Mouse (Mus musculus) intestine, embryonic 16.5 days (tissue): Measurements from ENCODE around the gene Rbm46. TPM values are rescaled to one million over a fixed set of nuclear protein-coding genes. Genes with fewer than 3 reads are reported as not detected.

ENCODE experiments used
- ATAC-seq: fragments of 200-750 bp; cut with Nextera tagmentation; 2 replicates; pipeline ENCODE4 v1.8.0; 2017; ENCODE audit warnings: moderate TSS enrichment, moderate library complexity
- H3K27ac ChIP-seq: fragments of 300-500 bp; sonication (generic); 2 replicates; pipeline ENCODE4 v1.5.1; 2014; ENCODE audit warnings: mild to moderate bottlenecking, low read length
- H3K27me3 ChIP-seq: fragments of 300-500 bp; sonication (generic); replicated peaks from 2 replicates; pipeline ENCODE4 v1.6.1; 2014; ENCODE audit warnings: low read length, control low read depth, mixed read lengths; ENCODE audit not compliant: control insufficient read depth, insufficient read depth
- H3K36me3 ChIP-seq: fragments of 300-500 bp; sonication (generic); 2 replicates; pipeline ENCODE4 v1.6.1; 2014; ENCODE audit warnings: low read length, control low read depth; ENCODE audit not compliant: control insufficient read depth, insufficient read depth
- H3K4me1 ChIP-seq: fragments of 300-500 bp; sonication (generic); 2 replicates; pipeline ENCODE4 v1.6.1; 2014; ENCODE audit warnings: low read length, control low read depth, mixed read lengths; ENCODE audit not compliant: control insufficient read depth, insufficient read depth
- H3K4me2 ChIP-seq: fragments of 300-500 bp; sonication (generic); 2 replicates; pipeline ENCODE4 v1.6.1; 2014; ENCODE audit warnings: low read depth, low read length, control low read depth
- H3K4me3 ChIP-seq: fragments of 300-500 bp; sonication (generic); 2 replicates; pipeline ENCODE4 v1.5.1; 2014; ENCODE audit warnings: mild to moderate bottlenecking, low read length
- H3K9ac ChIP-seq: fragments of 300-500 bp; sonication (generic); 2 replicates; pipeline ENCODE4 v1.6.1; 2014; ENCODE audit warnings: low read depth, low read length
- H3K9me3 ChIP-seq: fragments of 300-500 bp; sonication (generic); 2 replicates; pipeline ENCODE4 v1.6.1; 2016; ENCODE audit warnings: low read length, control low read depth; ENCODE audit not compliant: control insufficient read depth
- WGBS: fragments of 180-500 bp; shearing (Covaris S2); extraction: QIAGEN DNeasy Blood & Tissue Kit; methylation state at CpG from one replicate; pipeline ENCODE4 v1.1.7; 2014; 5-methylcytosine and 5-hydroxymethylcytosine counted together
- polyA plus RNA-seq: library from polyadenylated mRNA; unstranded; fragments of >200 nt; fragmentation: Nextera tagmentation; extraction: Ambion mirVana; gene quantifications from 2 replicates; pipeline ENCODE4 v1.2.1, GENCODE M21; 2015

The Rbm46 gene
- polyA plus RNA-seq, 1 experiment from 2014 or later: 5.4 TPM

- ATAC-seq: peak; percentile 45
- 23% methylated on average over 69 of the region's 69 CpGs for WGBS
- Histone ChIP-seq H3K9ac (peak overlapping the region; percentile 57), H3K4me2 (peak overlapping the region; percentile 82), H3K27ac (no peak overlapping the region), H3K4me1 (0 out of 2 replicates have a peak, but pooled peaks cover 7% of the 10 kb centered on the region), H3K36me3 (no peaks in the 10 kb centered on the region), H3K4me3 (peak overlapping the region; percentile 52), H3K9me3 (peaks cover 5% of the 10 kb centered on the region), H3K27me3 (peaks cover 15% of the 10 kb centered on the region)
Observed at GRCm38 (mm10) chr3:82875671-82876371, 462 bp downstream of the Rbm46 start.

GRCm38 (mm10) chr3:82857414-82858077, 18.7 kb downstream of the Rbm46 start:
- 24% methylated on average over 4 of the region's 4 CpGs for WGBS
- H3K9me3 ChIP-seq: no peaks in the 10 kb centered on the region
- no peak overlapping the region for H3K27ac ChIP-seq
- H3K4me2 ChIP-seq: no peak overlapping the region
- no peak overlapping the region for H3K9ac ChIP-seq
- H3K27me3 ChIP-seq: no peaks in the 10 kb centered on the region
- no peak for ATAC-seq
- no peaks in the 10 kb centered on the region for H3K4me1 ChIP-seq
- no peak overlapping the region for H3K4me3 ChIP-seq
- H3K36me3 ChIP-seq: no peaks in the 10 kb centered on the region

- ATAC-seq: no peak
- H3K4me2 ChIP-seq: no peak overlapping the region
- no peak overlapping the region for H3K4me3 ChIP-seq
- no peak overlapping the region for H3K27ac ChIP-seq
- WGBS: 81% methylated on average over 9 of the region's 9 CpGs
- no peaks in the 10 kb centered on the region for H3K9me3 ChIP-seq
- H3K4me1 ChIP-seq: no peaks in the 10 kb centered on the region
- H3K27me3 ChIP-seq: no peaks in the 10 kb centered on the region
- H3K36me3 ChIP-seq: no peaks in the 10 kb centered on the region
- H3K9ac ChIP-seq: no peak overlapping the region
Observed at GRCm38 (mm10) chr3:82825165-82825564, 51.1 kb downstream of the Rbm46 start.

GRCm38 (mm10) chr3:82811851-82812250, 64.4 kb downstream of the Rbm46 start:
- H3K27me3 ChIP-seq: no peaks in the 10 kb centered on the region
- no peak for ATAC-seq
- H3K9ac ChIP-seq: no peak overlapping the region
- no peak overlapping the region for H3K4me3 ChIP-seq
- H3K36me3 ChIP-seq: no peaks in the 10 kb centered on the region
- no peak overlapping the region for H3K27ac ChIP-seq
- no peak overlapping the region for H3K4me2 ChIP-seq
- H3K4me1 ChIP-seq: no peaks in the 10 kb centered on the region
- WGBS: 78% methylated on average over 3 of the region's 3 CpGs
- H3K9me3 ChIP-seq: no peaks in the 10 kb centered on the region

GRCm38 (mm10) chr3:82810334-82811120, 65.8 kb downstream of the Rbm46 start:
- peak; percentile 68 for ATAC-seq
- Histone ChIP-seq H3K27me3 (no peaks in the 10 kb centered on the region), H3K4me1 (no peaks in the 10 kb centered on the region), H3K9me3 (no peaks in the 10 kb centered on the region), H3K4me3 (no peak overlapping the region), H3K27ac (no peak overlapping the region), H3K9ac (no peak overlapping the region), H3K4me2 (no peak overlapping the region), H3K36me3 (no peaks in the 10 kb centered on the region)
- WGBS: 75% methylated on average over 7 of the region's 7 CpGs

- no peaks in the 10 kb centered on the region for H3K27me3 ChIP-seq
- no peak overlapping the region for H3K4me3 ChIP-seq
- H3K4me2 ChIP-seq: no peak overlapping the region
- no peaks in the 10 kb centered on the region for H3K9me3 ChIP-seq
- peak; percentile 94 for ATAC-seq
- WGBS: 56% methylated on average over 7 of the region's 7 CpGs
- H3K4me1 ChIP-seq: no peaks in the 10 kb centered on the region
- no peak overlapping the region for H3K9ac ChIP-seq
- H3K36me3 ChIP-seq: no peaks in the 10 kb centered on the region
- H3K27ac ChIP-seq: no peak overlapping the region
Observed at GRCm38 (mm10) chr3:82809769-82810168, 66.5 kb downstream of the Rbm46 start.

GRCm38 (mm10) chr3:82808323-82808911, 67.9 kb downstream of the Rbm46 start:
- no peak overlapping the region for H3K4me2 ChIP-seq
- no peak for ATAC-seq
- H3K4me3 ChIP-seq: no peak overlapping the region
- no peaks in the 10 kb centered on the region for H3K9me3 ChIP-seq
- WGBS: 83% methylated on average over 1 of the region's 1 CpGs
- no peak overlapping the region for H3K27ac ChIP-seq
- no peaks in the 10 kb centered on the region for H3K27me3 ChIP-seq
- no peaks in the 10 kb centered on the region for H3K4me1 ChIP-seq
- no peak overlapping the region for H3K9ac ChIP-seq
- H3K36me3 ChIP-seq: no peaks in the 10 kb centered on the region

GRCm38 (mm10) chr3:82805291-82805690, 71.0 kb downstream of the Rbm46 start:
- 82% methylated on average over 7 of the region's 7 CpGs for WGBS
- H3K27me3 ChIP-seq: no peaks in the 10 kb centered on the region
- H3K27ac ChIP-seq: no peak overlapping the region
- no peak overlapping the region for H3K4me3 ChIP-seq
- H3K36me3 ChIP-seq: no peaks in the 10 kb centered on the region
- H3K9ac ChIP-seq: no peak overlapping the region
- no peaks in the 10 kb centered on the region for H3K9me3 ChIP-seq
- H3K4me2 ChIP-seq: no peak overlapping the region
- no peaks in the 10 kb centered on the region for H3K4me1 ChIP-seq
- ATAC-seq: no peak

- Histone ChIP-seq H3K27me3 (no peaks in the 10 kb centered on the region), H3K9me3 (no peaks in the 10 kb centered on the region), H3K9ac (no peak overlapping the region), H3K27ac (no peak overlapping the region), H3K4me1 (no peaks in the 10 kb centered on the region), H3K4me3 (no peak overlapping the region), H3K36me3 (no peaks in the 10 kb centered on the region), H3K4me2 (no peak overlapping the region)
- 86% methylated on average over 3 of the region's 3 CpGs for WGBS
- no peak for ATAC-seq
Observed at GRCm38 (mm10) chr3:82800470-82800843, 75.8 kb downstream of the Rbm46 start.
